Mouse (Mus musculus): Measurements from ENCODE around the gene Cadm4. TPM values are rescaled to one million over a fixed set of nuclear protein-coding genes. Genes with fewer than 3 reads are reported as not detected.

The Cadm4 gene
- polyA plus RNA-seq, 1 experiment from 2014 or later: 0.23 TPM

DNA sequence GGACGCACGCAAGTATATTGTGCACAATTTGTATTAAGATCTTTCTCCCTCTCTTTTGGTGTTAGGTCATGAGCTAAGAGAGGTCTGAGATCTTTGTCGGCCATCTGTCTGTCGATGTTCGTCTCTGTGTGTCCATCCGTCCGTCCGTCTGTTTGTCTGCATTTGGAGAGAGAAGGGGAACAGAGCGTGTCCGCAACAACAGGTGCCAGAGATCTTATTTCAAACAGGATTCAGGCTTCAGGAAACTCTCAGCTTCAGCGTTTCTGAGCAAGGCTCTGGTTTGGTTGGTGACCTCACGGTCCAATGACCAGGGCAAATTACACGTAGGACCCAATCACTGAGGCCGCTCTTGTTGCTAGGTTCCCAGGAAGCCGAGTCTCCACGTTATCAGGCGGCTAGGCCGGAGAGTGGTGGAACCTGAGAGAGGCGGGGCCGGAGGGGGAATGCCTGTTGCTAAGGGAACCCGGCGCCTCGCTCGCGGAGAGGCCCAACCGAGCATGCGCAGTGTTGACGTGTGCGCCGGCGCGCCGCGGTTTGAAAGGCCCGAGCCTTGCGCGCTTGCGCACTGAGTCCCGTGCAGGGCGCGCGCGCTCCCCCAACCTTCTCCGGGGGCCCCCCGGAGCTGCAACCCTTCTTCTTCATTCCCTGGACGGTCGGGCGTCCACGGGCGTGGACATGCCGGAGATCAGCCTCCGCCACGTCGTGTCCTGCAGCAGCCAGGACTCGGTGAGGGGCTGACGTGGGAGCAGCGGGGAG lies 65.0 kb downstream of the Cadm4 start:
- WGBS (ENCODE audit: insufficient replicate concordance): 1% methylated on average over 56 of the region's 57 CpGs
- peak; percentile 98 for ATAC-seq (replicated peaks; ENCODE audit: insufficient number of reproducible peaks, low FRiP score, low TSS enrichment)
- Histone ChIP-seq H3K27me3 (ENCODE audit: control insufficient read depth, insufficient read depth, low read length) (no peaks in the 10 kb centered on the region), H3K4me3 (ENCODE audit: low read depth, low read length) (peak overlapping the region; percentile 88), H3K27ac (ENCODE audit: low read depth, low read length) (peak overlapping the region; percentile 75), H3K9me3 (replicated peaks; ENCODE audit: control insufficient read depth, low read length) (no peaks in the 10 kb centered on the region), H3K4me2 (peak overlapping the region; percentile 73), H3K4me1 (ENCODE audit: control insufficient read depth, insufficient read depth, low read length) (peaks cover 13% of the 10 kb centered on the region), H3K9ac (ENCODE audit: low read depth, low read length) (peak overlapping the region; percentile 86), H3K36me3 (ENCODE audit: control insufficient read depth, insufficient read depth, low read length) (peaks cover 3% of the 10 kb centered on the region; the same call in 1 of the 2 replicates)

DNA sequence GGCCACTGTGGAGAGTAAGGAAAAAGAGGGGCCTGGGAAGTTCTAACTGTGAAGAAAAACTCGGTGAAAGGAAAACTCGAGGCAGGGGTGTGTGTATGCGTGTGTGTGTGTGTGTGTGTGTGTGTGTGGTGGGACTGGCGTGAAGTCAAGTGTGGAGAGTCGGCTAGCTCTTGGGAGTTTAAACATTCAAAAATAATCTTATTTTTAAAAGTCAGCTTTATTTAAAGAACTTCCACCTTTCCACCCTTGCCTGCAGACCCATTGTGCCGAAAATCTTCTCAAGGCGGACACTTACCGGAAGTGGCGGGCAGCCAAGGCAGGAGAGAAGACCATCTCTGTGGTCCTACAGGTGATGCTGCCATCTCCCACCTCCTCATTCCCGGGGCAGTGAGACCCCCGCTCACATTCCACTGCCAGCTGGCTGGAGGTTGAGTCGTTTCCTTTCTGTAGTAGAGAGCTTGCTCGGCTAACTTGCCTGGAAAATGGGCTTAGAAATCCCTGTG lies 65.8 kb downstream of the Cadm4 start:
- Histone ChIP-seq H3K36me3 (ENCODE audit: control insufficient read depth, insufficient read depth, low read length) (peaks cover 7% of the 10 kb centered on the region), H3K4me3 (ENCODE audit: low read depth, low read length) (peak overlapping the region; percentile 88), H3K4me1 (ENCODE audit: control insufficient read depth, insufficient read depth, low read length) (peaks cover 13% of the 10 kb centered on the region), H3K9me3 (replicated peaks; ENCODE audit: control insufficient read depth, low read length) (no peaks in the 10 kb centered on the region), H3K9ac (ENCODE audit: low read depth, low read length) (peak overlapping the region; percentile 86), H3K27me3 (ENCODE audit: control insufficient read depth, insufficient read depth, low read length) (no peaks in the 10 kb centered on the region), H3K4me2 (peak overlapping the region; percentile 73), H3K27ac (ENCODE audit: low read depth, low read length) (peak overlapping the region; percentile 66)
- 35% methylated on average over 13 of the region's 13 CpGs for whole genome bisulfite sequencing (ENCODE audit: insufficient replicate concordance)
- ATAC-seq (replicated peaks; ENCODE audit: insufficient number of reproducible peaks, low FRiP score, low TSS enrichment): 0 out of 2 replicates have a peak, but pooled peaks have one; percentile 0

DNA sequence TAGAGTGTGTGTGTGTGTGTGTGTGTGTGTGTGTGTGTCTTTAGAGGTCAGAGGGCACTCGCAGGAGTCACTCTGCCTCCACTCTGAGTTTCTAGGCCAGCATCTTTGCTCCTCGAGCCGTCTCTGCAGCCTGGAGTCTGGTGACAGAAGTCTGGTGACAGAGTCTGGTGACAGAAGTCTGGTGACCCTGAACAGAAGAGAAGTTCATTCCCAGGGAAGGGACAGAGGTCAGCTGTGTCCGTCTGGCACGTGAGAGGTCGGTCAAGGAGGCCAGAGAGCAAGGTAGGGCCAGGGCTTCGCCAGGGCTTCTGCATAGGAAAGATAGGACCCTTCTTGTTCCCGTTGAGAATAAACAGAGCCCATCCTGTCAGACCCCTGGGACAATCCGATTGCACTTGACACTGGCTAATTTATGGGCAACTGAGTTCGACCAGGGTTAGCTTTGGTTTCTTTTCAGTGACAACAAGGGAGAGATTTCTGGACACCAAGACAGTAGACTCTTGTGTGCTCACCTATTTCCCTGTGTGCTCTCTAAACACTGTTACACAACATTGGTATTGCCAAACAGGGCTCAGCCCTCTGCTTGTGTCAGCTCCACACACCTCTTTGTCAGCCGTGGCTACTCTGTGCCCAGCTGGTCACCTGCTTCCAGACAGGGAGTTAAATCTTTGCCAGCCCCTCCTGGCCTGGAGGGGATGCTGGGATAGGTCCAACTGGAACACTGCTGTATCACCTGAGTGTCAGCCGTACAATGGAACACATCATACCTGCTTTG lies 70.3 kb downstream of the Cadm4 start:
- no peak overlapping the region for H3K9ac ChIP-seq (ENCODE audit: low read depth, low read length)
- no peak overlapping the region for H3K4me2 ChIP-seq
- no peak for ATAC-seq (replicated peaks; ENCODE audit: insufficient number of reproducible peaks, low FRiP score, low TSS enrichment)
- no peaks in the 10 kb centered on the region for H3K27me3 ChIP-seq (ENCODE audit: control insufficient read depth, insufficient read depth, low read length)
- peaks cover 21% of the 10 kb centered on the region for H3K36me3 ChIP-seq (ENCODE audit: control insufficient read depth, insufficient read depth, low read length)
- no peak overlapping the region for H3K27ac ChIP-seq (ENCODE audit: low read depth, low read length)
- no peak overlapping the region for H3K4me3 ChIP-seq (ENCODE audit: low read depth, low read length)
- peaks cover 5% of the 10 kb centered on the region for H3K4me1 ChIP-seq (ENCODE audit: control insufficient read depth, insufficient read depth, low read length)
- H3K9me3 ChIP-seq (replicated peaks; ENCODE audit: control insufficient read depth, low read length): no peaks in the 10 kb centered on the region
- WGBS (ENCODE audit: insufficient replicate concordance): 81% methylated on average over 12 of the region's 12 CpGs

Other genes starting within 250 kb of the Cadm4 start
- 3.6 and 3.9 TPM in 2 replicates for gene Zfp109, start 244.5 kb upstream of the Cadm4 start, polyA plus RNA-seq (2014; fragmentation: Nextera tagmentation; extraction: Ambion mirVana)
- 1.5 and 2.1 TPM in 2 replicates for gene Zfp108, start 227.2 kb upstream of the Cadm4 start, polyA plus RNA-seq (2014; fragmentation: Nextera tagmentation; extraction: Ambion mirVana)
- gene Zfp93, start 211.6 kb upstream of the Cadm4 start, polyA plus RNA-seq (2014; fragmentation: Nextera tagmentation; extraction: Ambion mirVana): 5.8 and 7.3 TPM in 2 replicates
- gene Zfp61, start 180.8 kb upstream of the Cadm4 start, polyA plus RNA-seq (2014; fragmentation: Nextera tagmentation; extraction: Ambion mirVana): 16.4 and 18.1 TPM in 2 replicates
- 4.6 and 6.1 TPM in 2 replicates for gene Zfp94, start 165.4 kb upstream of the Cadm4 start, polyA plus RNA-seq (2014; fragmentation: Nextera tagmentation; extraction: Ambion mirVana)
- not detected in 2 replicates for gene Tescl, start 148.1 kb upstream of the Cadm4 start, polyA plus RNA-seq (2014; fragmentation: Nextera tagmentation; extraction: Ambion mirVana)
- not detected in 2 replicates for gene Lypd5, start 132.8 kb upstream of the Cadm4 start, polyA plus RNA-seq (2014; fragmentation: Nextera tagmentation; extraction: Ambion mirVana)
- gene Kcnn4, start 111.8 kb upstream of the Cadm4 start, polyA plus RNA-seq (2014; fragmentation: Nextera tagmentation; extraction: Ambion mirVana): 9.9 and 11.2 TPM in 2 replicates
- 17.5 and 21.2 TPM in 2 replicates for gene Smg9, start 82.4 kb upstream of the Cadm4 start, polyA plus RNA-seq (2014; fragmentation: Nextera tagmentation; extraction: Ambion mirVana)
- gene Irgc1, start 29.7 kb upstream of the Cadm4 start, polyA plus RNA-seq (2014; fragmentation: Nextera tagmentation; extraction: Ambion mirVana): not detected in 2 replicates
- gene Plaur, start 19.5 kb upstream of the Cadm4 start, polyA plus RNA-seq (2014; fragmentation: Nextera tagmentation; extraction: Ambion mirVana): 5.6 and 6.9 TPM in 2 replicates
- 22.6 and 26.0 TPM in 2 replicates for gene Zfp428, start 25.0 kb downstream of the Cadm4 start, polyA plus RNA-seq (2014; fragmentation: Nextera tagmentation; extraction: Ambion mirVana)
- gene AC161166.1, start 30.4 kb downstream of the Cadm4 start, polyA plus RNA-seq (2014; fragmentation: Nextera tagmentation; extraction: Ambion mirVana): 0.25 and 0.57 TPM in 2 replicates
- gene Irgq, start 48.7 kb downstream of the Cadm4 start, polyA plus RNA-seq (2014; fragmentation: Nextera tagmentation; extraction: Ambion mirVana): 4.1 and 6.1 TPM in 2 replicates
- gene Pinlyp, start 64.1 kb downstream of the Cadm4 start, polyA plus RNA-seq (2014; fragmentation: Nextera tagmentation; extraction: Ambion mirVana): not detected in 2 replicates
- 69.8 and 76.6 TPM in 2 replicates for gene Xrcc1, start 64.3 kb downstream of the Cadm4 start, polyA plus RNA-seq (2014; fragmentation: Nextera tagmentation; extraction: Ambion mirVana)
- gene Ethe1, start 105.5 kb downstream of the Cadm4 start, polyA plus RNA-seq (2014; fragmentation: Nextera tagmentation; extraction: Ambion mirVana): 23.4 and 23.9 TPM in 2 replicates
- gene Zfp575, start 105.6 kb downstream of the Cadm4 start, polyA plus RNA-seq (2014; fragmentation: Nextera tagmentation; extraction: Ambion mirVana): 0.42 and 0.44 TPM in 2 replicates
- gene Phldb3, start 128.7 kb downstream of the Cadm4 start, polyA plus RNA-seq (2014; fragmentation: Nextera tagmentation; extraction: Ambion mirVana): 0.06 TPM in 1 of 2 replicates, not detected in the other
- gene Lypd3, start 154.5 kb downstream of the Cadm4 start, polyA plus RNA-seq (2014; fragmentation: Nextera tagmentation; extraction: Ambion mirVana): 0.09 TPM in 1 of 2 replicates, not detected in the other
- gene Tex101, start 194.7 kb downstream of the Cadm4 start, polyA plus RNA-seq (2014; fragmentation: Nextera tagmentation; extraction: Ambion mirVana): not detected in 2 replicates
- gene BC049730, start 227.2 kb downstream of the Cadm4 start, polyA plus RNA-seq (2014; fragmentation: Nextera tagmentation; extraction: Ambion mirVana): not detected in 2 replicates
- gene Gm4763, start 244.9 kb downstream of the Cadm4 start, polyA plus RNA-seq (2014; fragmentation: Nextera tagmentation; extraction: Ambion mirVana): not detected in 2 replicates

Data from heart, embryonic 11.5 days (tissue).